Mouse (Mus musculus) liver, postnatal 0 days (tissue): ENCODE data around the gene Dync1i2.

ENCODE experiments used
- CTCF ChIP-seq: sonication (generic); IDR thresholded peaks from 2 replicates; pipeline ENCODE4 v1.5.1; 2016; ENCODE audit warnings: antibody characterized with exemption, low read depth
- EP300 ChIP-seq: IDR thresholded peaks from 2 replicates; pipeline ENCODE4 v1.6.1; 2016; ENCODE audit warnings: antibody characterized with exemption, low read depth, mild to moderate bottlenecking

- TF ChIP-seq EP300 (no peak), CTCF (no peak)
These were observed 94.9 kb downstream of the Dync1i2 start for GRCm38 (mm10) chr2:71306357-71306756.
